Mouse (Mus musculus) myocyte (in vitro differentiated cells): ENCODE measurements around the gene Vav2. TPM values are rescaled to one million over a fixed set of nuclear protein-coding genes. Genes with fewer than 3 reads are reported as not detected.

Source experiments
- H3K27me3 ChIP-seq: one replicate; pipeline ENCODE4 v1.6.1; 2011; ENCODE audit not compliant: control insufficient read depth, insufficient read depth, insufficient read length
- H3K36me3 ChIP-seq: one replicate; pipeline ENCODE4 v1.6.1; 2011; ENCODE audit not compliant: control insufficient read depth, insufficient read depth
- H3K4me2 ChIP-seq: one replicate; pipeline ENCODE4 v1.6.1; 2011; ENCODE audit warnings: low read depth, control low read depth
- H3K4me3 ChIP-seq: one replicate; pipeline ENCODE4 v1.5.1; 2011; ENCODE audit warnings: mild to moderate bottlenecking, control low read depth, moderate library complexity
- H3K79me2 ChIP-seq: one replicate; pipeline ENCODE4 v1.6.1; 2011; ENCODE audit not compliant: control insufficient read depth, insufficient read depth
- H3ac ChIP-seq: one replicate; pipeline ENCODE4 v1.6.1; 2011; ENCODE audit not compliant: control insufficient read depth, insufficient read length
- CEBPB ChIP-seq: IDR thresholded peaks from 2 replicates; pipeline ENCODE4 v1.6.1; 2011; ENCODE audit warnings: mild to moderate bottlenecking, moderate library complexity; ENCODE audit not compliant: poor library complexity, insufficient read depth, severe bottlenecking
- E2F4 ChIP-seq: IDR thresholded peaks from one replicate; pipeline ENCODE4 v1.6.1; 2011; ENCODE audit warnings: mild to moderate bottlenecking, control low read depth, moderate library complexity; ENCODE audit not compliant: insufficient read depth
- MAX ChIP-seq: IDR thresholded peaks from one replicate; pipeline ENCODE4 v1.6.1; 2011; ENCODE audit warnings: low read depth, mild to moderate bottlenecking, control low read depth
- MYOD1 ChIP-seq, 3 experiments: IDR thresholded peaks; one replicate each; pipeline ENCODE4 v1.6.1; 2011; ENCODE audit warnings: control low read depth in 2 of 3, low read depth in 2 of 3, mild to moderate bottlenecking in 2 of 3, moderate library complexity in 1 of 3; ENCODE audit not compliant: insufficient read length in 2 of 3, control insufficient read depth in 1 of 3
- MYOG ChIP-seq, 3 experiments: IDR thresholded peaks; one replicate each; pipeline ENCODE4 v1.6.1; 2011; ENCODE audit warnings: control low read depth in 2 of 3, low read depth in 2 of 3, mild to moderate bottlenecking in 2 of 3; ENCODE audit not compliant: insufficient read length in 2 of 3, control insufficient read depth in 1 of 3, insufficient read depth in 1 of 3
- POLR2A ChIP-seq: IDR thresholded peaks from one replicate; pipeline ENCODE4 v1.6.1; 2011; ENCODE audit warnings: low read depth, mild to moderate bottlenecking, control low read depth, moderate library complexity; ENCODE audit not compliant: insufficient read length
- POLR2AphosphoS2 ChIP-seq: IDR thresholded peaks from one replicate; pipeline ENCODE4 v1.6.1; 2011; ENCODE audit warnings: low read depth, control low read depth; ENCODE audit not compliant: insufficient read length
- REST ChIP-seq: IDR thresholded peaks from one replicate; pipeline ENCODE4 v1.6.1; 2011; ENCODE audit warnings: mild to moderate bottlenecking, control low read depth, moderate library complexity; ENCODE audit not compliant: insufficient read depth, insufficient read length
- SRF ChIP-seq: IDR thresholded peaks from one replicate; pipeline ENCODE4 v1.6.1; 2011; ENCODE audit warnings: low read depth; ENCODE audit not compliant: control insufficient read depth, insufficient read length
- TCF12 ChIP-seq: IDR thresholded peaks from one replicate; pipeline ENCODE4 v1.6.1; 2011; ENCODE audit warnings: mild to moderate bottlenecking, control low read depth; ENCODE audit not compliant: poor library complexity, insufficient read depth, severe bottlenecking
- TCF3 ChIP-seq: IDR thresholded peaks from one replicate; pipeline ENCODE4 v1.6.1; 2011; ENCODE audit warnings: low read depth, control low read depth; ENCODE audit not compliant: insufficient read length
- USF1 ChIP-seq: IDR thresholded peaks from one replicate; pipeline ENCODE4 v1.6.1; 2011; ENCODE audit warnings: low read depth, mild to moderate bottlenecking, control low read depth, moderate library complexity
- polyA plus RNA-seq: library from polyadenylated mRNA; unstranded; fragments of >200 nt; fragmentation: generic; extraction: Trizol; gene quantifications from one replicate; pipeline ENCODE4 v1.2.1, GENCODE M21; 2012; ENCODE audit warnings: missing spikeins

Gene Vav2
- polyA plus RNA-seq, 1 experiment, result 14.1 TPM

DNA sequence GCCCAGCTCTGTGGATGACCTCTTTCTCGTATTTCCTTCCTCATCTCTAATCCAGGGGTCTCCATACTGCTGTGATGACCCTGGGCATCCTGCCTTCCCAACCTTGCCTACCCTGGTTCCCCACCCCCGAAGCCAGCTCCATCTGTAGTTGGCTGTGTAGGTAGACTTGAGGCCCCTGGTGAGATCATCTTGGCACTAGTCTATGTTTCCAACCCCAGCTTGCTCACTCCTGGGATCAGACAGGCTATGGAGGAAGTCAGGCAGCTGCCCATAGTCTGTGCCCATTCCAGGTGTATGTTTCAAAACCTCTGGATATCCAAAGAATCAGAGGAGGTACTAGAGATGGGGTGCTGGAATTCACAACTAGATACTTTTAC lies 179.4 kb downstream of the Vav2 start:
- H3K4me3 ChIP-seq, result peak overlapping the region; percentile 6
- no peak overlapping the region for H3ac ChIP-seq
- peaks cover 14% of the 10 kb centered on the region for H3K27me3 ChIP-seq
- H3K4me2 ChIP-seq, result peak overlapping the region; percentile 90
- TF ChIP-seq TCF12 (no peak), E2F4 (no peak), CEBPB (no peak), MAX (no peak), POLR2A (no peak), MYOG (IDR thresholded peaks at IDR 0.05; ENCODE audit: control insufficient read depth in 1 of 3, insufficient read depth in 1 of 3, insufficient read length in 2 of 3, low read depth in 2 of 3) (no peak), USF1 (no peak), REST (no peak), MYOD1 (IDR thresholded peaks at IDR 0.05; ENCODE audit: control insufficient read depth in 1 of 3, insufficient read length in 2 of 3, low read depth in 2 of 3) (no peak), POLR2AphosphoS2 (no peak), SRF (no peak), TCF3 (no peak)
- no peaks in the 10 kb centered on the region for H3K36me3 ChIP-seq
- H3K79me2 ChIP-seq, result no peaks in the 10 kb centered on the region

GRCm38 (mm10) chr2:27246712-27247486 lies 179.9 kb downstream of the Vav2 start:
- no peaks in the 10 kb centered on the region for H3K79me2 ChIP-seq
- H3K27me3 ChIP-seq, result peaks cover 12% of the 10 kb centered on the region
- no peaks in the 10 kb centered on the region for H3K36me3 ChIP-seq
- H3ac ChIP-seq, result no peak overlapping the region
- peak overlapping the region; percentile 90 for H3K4me2 ChIP-seq
- peak overlapping the region; percentile 6 for H3K4me3 ChIP-seq
- peak; percentile 64 for TF ChIP-seq POLR2A
- TF ChIP-seq POLR2AphosphoS2, result peak; percentile 29
- no peak for TF ChIP-seq MYOG (IDR thresholded peaks at IDR 0.05; ENCODE audit: control insufficient read depth in 1 of 3, insufficient read depth in 1 of 3, insufficient read length in 2 of 3, low read depth in 2 of 3)

DNA sequence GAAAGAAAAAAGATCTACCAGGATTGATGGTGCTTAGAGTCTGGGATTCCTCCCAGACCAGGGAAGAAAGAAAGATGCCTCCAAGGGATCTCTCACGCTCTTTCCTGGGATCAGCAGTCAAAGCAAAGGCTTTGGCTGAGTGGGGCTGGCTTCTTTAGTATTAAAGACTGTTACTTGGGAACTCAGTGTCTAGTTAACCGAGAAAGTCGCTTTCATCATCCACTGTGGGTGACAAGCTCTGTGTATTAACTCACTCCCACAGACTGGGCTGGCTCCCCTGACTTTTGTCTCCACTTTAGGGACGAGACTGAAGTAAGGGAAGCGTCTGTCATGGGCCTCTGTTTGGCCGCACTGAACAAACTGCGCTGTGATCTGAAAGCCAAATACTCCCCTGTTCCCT lies 180.9 kb downstream of the Vav2 start:
- peak overlapping the region; percentile 6 for H3K4me3 ChIP-seq
- TF ChIP-seq CEBPB (no peak), POLR2A (no peak)

GRCm38 (mm10) chr2:27237342-27237741 lies 189.5 kb downstream of the Vav2 start:
- Histone ChIP-seq H3K27me3 (no peaks in the 10 kb centered on the region), H3ac (no peak overlapping the region)
- TF ChIP-seq E2F4, result no peak
- TF ChIP-seq TCF12, result no peak
- no peak for TF ChIP-seq TCF3
- TF ChIP-seq POLR2AphosphoS2, result no peak
- TF ChIP-seq MAX, result no peak
- no peak for TF ChIP-seq USF1
- no peak for TF ChIP-seq CEBPB
- TF ChIP-seq POLR2A, result no peak
- TF ChIP-seq REST, result no peak
- TF ChIP-seq SRF, result no peak
- no peak for TF ChIP-seq MYOG (IDR thresholded peaks at IDR 0.05; ENCODE audit: control insufficient read depth in 1 of 3, insufficient read depth in 1 of 3, insufficient read length in 2 of 3, low read depth in 2 of 3)
- TF ChIP-seq MYOD1 (IDR thresholded peaks at IDR 0.05; ENCODE audit: control insufficient read depth in 1 of 3, insufficient read length in 2 of 3, low read depth in 2 of 3), result no peak

More for the DNA sequence above, 180.9 kb downstream of the Vav2 start:
- Histone ChIP-seq H3K27me3 (peaks cover 7% of the 10 kb centered on the region), H3K36me3 (no peaks in the 10 kb centered on the region), H3K79me2 (no peaks in the 10 kb centered on the region), H3ac (no peak overlapping the region), H3K4me2 (peak overlapping the region; percentile 90)

DNA sequence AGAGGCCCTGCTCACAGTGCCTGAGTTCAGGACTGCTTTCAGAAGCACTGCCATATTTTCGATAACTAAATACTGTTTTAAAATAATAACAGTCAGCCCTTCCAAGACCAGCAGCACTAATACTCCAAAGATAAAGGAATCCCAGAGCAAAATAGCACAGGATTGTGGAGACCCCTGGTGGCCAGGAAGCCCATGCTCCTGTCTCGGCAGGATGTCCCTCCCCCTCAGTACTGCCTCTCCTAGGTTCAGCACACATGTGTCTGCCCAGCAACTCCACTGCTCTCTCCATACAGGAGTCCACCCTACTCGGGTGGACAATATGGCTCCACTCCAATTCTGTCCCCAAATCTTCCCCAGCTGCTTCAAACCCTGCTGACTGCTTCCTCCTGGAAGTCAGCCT lies 191.1 kb downstream of the Vav2 start:
- TF ChIP-seq CEBPB (no peak), TCF12 (no peak), E2F4 (no peak), POLR2A (no peak)
- Histone ChIP-seq H3K4me3 (no peak overlapping the region), H3K79me2 (no peaks in the 10 kb centered on the region), H3K27me3 (no peaks in the 10 kb centered on the region), H3K4me2 (no peak overlapping the region), H3ac (no peak overlapping the region), H3K36me3 (no peaks in the 10 kb centered on the region)

More at GRCm38 (mm10) chr2:27237342-27237741, 189.5 kb downstream of the Vav2 start:
- H3K4me2 ChIP-seq, result no peak overlapping the region
- H3K36me3 ChIP-seq, result no peaks in the 10 kb centered on the region
- no peak overlapping the region for H3K4me3 ChIP-seq
- H3K79me2 ChIP-seq, result no peaks in the 10 kb centered on the region
